Mouse (Mus musculus) megakaryocyte, embryonic 14.5 days (primary cell): ENCODE measurements around the gene Cdk5rap2.

Experiments used
- FLI1 ChIP-seq: IDR thresholded peaks from 2 replicates; pipeline ENCODE4 v1.6.1; 2012; ENCODE audit warnings: low read length, inconsistent platforms, mixed read lengths
- GATA1 ChIP-seq: IDR thresholded peaks from 3 replicates; pipeline ENCODE4 v1.6.1; 2012; ENCODE audit warnings: mixed read lengths, low read length, inconsistent platforms, borderline replicate concordance

- TF ChIP-seq GATA1 = no peak
- TF ChIP-seq FLI1 = no peak
Observed at GRCm38 (mm10) chr4:70289361-70289760, 120.9 kb downstream of the Cdk5rap2 start.
